Mouse (Mus musculus): Measurements from ENCODE around the gene Ssbp3.

DNA sequence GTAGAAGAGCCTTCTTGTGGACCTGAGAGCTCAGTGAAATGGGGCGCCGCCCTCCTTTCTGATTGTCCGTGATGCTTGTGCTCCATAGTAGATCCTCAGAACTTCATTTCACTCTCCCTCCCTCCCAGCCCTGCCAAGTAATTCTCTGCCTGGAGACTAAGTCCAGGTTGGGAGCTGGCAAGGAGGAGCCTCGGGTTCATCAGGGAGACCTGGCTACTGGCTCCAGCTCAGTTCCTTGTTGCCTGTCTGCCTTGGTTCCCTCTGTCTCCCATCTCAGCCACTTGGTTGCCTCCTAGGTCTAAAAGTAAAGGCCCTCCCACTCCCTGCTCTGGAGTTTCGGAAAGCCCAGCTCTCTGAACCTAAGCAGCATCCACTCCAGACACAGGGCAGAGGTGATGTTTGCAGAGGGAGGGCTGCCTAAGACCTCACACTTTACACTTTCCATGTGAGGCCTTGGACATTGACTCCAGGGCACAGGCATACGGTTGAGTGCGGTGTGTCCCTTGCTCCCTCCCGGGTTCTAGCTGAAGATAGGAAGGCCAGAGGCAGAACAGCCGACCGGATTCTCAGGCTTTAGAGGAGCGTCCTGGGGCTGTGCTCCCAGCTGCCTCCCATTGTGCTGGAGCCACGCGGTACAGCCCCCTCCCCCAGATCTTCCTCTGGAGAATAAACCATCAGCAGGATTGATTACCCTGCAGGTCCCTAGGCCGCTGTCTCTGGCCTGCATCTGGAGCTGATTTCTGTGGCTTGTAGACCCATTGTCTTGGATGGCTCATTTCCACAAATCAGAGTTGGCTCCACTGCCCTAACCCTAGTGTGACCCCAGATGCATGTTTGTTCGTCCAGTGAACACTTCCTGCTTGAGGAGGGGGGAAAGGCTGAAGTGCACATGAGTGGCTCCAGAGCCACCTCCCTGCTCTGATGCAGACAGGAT, 75.7 kb downstream of the Ssbp3 start:
- no peak for TF ChIP-seq POLR2A (IDR thresholded peaks at IDR 0.05; ENCODE audit: borderline replicate concordance, extremely low read depth, insufficient read depth, insufficient read length, poor library complexity, severe bottlenecking)
- TF ChIP-seq CTCF (IDR thresholded peaks at IDR 0.05; ENCODE audit: borderline replicate concordance, extremely low read depth, insufficient read depth, insufficient read length): no peak

All from brain, embryonic 14.5 days (tissue).